Mouse (Mus musculus) layer of hippocampus, adult 8-10 months (tissue): ENCODE results near the gene Rundc3a. TPM values are rescaled to one million over a fixed set of nuclear protein-coding genes. Genes with fewer than 3 reads are reported as not detected.

Experiments
- DNase-seq, 2 experiments: peaks; one replicate each; pipeline ENCODE4 v3.0.0; 2022; ENCODE audit warnings: low spot score in 2 of 2
- total RNA-seq, 4 experiments: library from RNA; stranded (reverse); gene quantifications; 2 replicates each; pipeline ENCODE4 v1.2.4; 2022

Rundc3a gene
- total RNA-seq, 4 experiments from 2014 or later, result 420 to 453 (median 428) TPM

- peak in 1 of 2 experiments; percentile 32 for DNase-seq
These were observed 39.7 kb downstream of the Rundc3a start for GRCm38 (mm10) chr11:102432896-102433295.

GRCm38 (mm10) chr11:102433866-102434265 is 40.7 kb downstream of the Rundc3a start:
- no peak for DNase-seq

GRCm38 (mm10) chr11:102434406-102434805 is 41.2 kb downstream of the Rundc3a start:
- DNase-seq, result peak; percentile 83 to 93

- DNase-seq, result no peak
These were observed 41.9 kb downstream of the Rundc3a start for GRCm38 (mm10) chr11:102434816-102435705.

- peak in 1 of 2 experiments; percentile 20 for DNase-seq
These were observed 42.7 kb downstream of the Rundc3a start for GRCm38 (mm10) chr11:102435754-102436470.

GRCm38 (mm10) chr11:102436471-102436790 is 43.2 kb downstream of the Rundc3a start:
- no peak for DNase-seq

- peak in 1 of 2 experiments; percentile 65 for DNase-seq
These were observed 44.2 kb downstream of the Rundc3a start for GRCm38 (mm10) chr11:102437120-102438061.

- DNase-seq, result peak in 1 of 2 experiments; percentile 81
These were observed 45.2 kb downstream of the Rundc3a start for GRCm38 (mm10) chr11:102438212-102439092.

- peak in 1 of 2 experiments; percentile 27 for DNase-seq
These were observed 46.2 kb downstream of the Rundc3a start for GRCm38 (mm10) chr11:102439093-102440082.

- no peak for DNase-seq
These were observed 47.1 kb downstream of the Rundc3a start for GRCm38 (mm10) chr11:102440255-102440654.

GRCm38 (mm10) chr11:102441434-102441833 is 48.2 kb downstream of the Rundc3a start:
- DNase-seq, result no peak

- no peak for DNase-seq
These were observed 48.9 kb downstream of the Rundc3a start for GRCm38 (mm10) chr11:102442089-102442488.

- DNase-seq, result no peak
These were observed 50.5 kb downstream of the Rundc3a start for GRCm38 (mm10) chr11:102443740-102444139.

- no peak for DNase-seq
These were observed 51.1 kb downstream of the Rundc3a start for GRCm38 (mm10) chr11:102444321-102444720.

- DNase-seq, result no peak
These were observed 51.6 kb downstream of the Rundc3a start for GRCm38 (mm10) chr11:102444781-102445180.

GRCm38 (mm10) chr11:102445264-102445890 is 52.2 kb downstream of the Rundc3a start:
- peak in 1 of 2 experiments; percentile 23 for DNase-seq

- no peak for DNase-seq
These were observed 52.7 kb downstream of the Rundc3a start for GRCm38 (mm10) chr11:102445891-102446361.
